Mouse (Mus musculus) spleen, adult 2 months (tissue): ENCODE results near the gene Cxcr5.

Source experiments
- CTCF ChIP-seq: fragments of 200-500 bp; IDR thresholded peaks from 2 replicates; pipeline ENCODE4 v1.5.1; 2011; ENCODE audit warnings: mild to moderate bottlenecking, inconsistent platforms; ENCODE audit not compliant: insufficient read depth, insufficient read length, insufficient replicate concordance; ENCODE audit errors: extremely low read depth
- POLR2A ChIP-seq: fragments of 200-500 bp; IDR thresholded peaks from 2 replicates; pipeline ENCODE4 v1.6.1; 2011; ENCODE audit warnings: low read depth, low read length, inconsistent platforms

GRCm38 (mm10) chr9:44537625-44538301, 23.9 kb downstream of the Cxcr5 start:
- no peak for TF ChIP-seq POLR2A
- no peak for TF ChIP-seq CTCF
